Mouse (Mus musculus) small intestine, adult 2 months (tissue): ENCODE measurements around the gene Gm20605.

Source experiments
- CTCF ChIP-seq: fragments of 200-500 bp; IDR thresholded peaks from 2 replicates; pipeline ENCODE4 v1.5.1; 2012; ENCODE audit warnings: low read depth, mild to moderate bottlenecking, control low read depth, inconsistent platforms, low read length, moderate library complexity, mixed read lengths; ENCODE audit not compliant: insufficient replicate concordance, insufficient read length; ENCODE audit errors: extremely low read depth
- POLR2A ChIP-seq: fragments of 200-500 bp; IDR thresholded peaks from 2 replicates; pipeline ENCODE4 v1.6.1; 2012; ENCODE audit warnings: low read depth, mild to moderate bottlenecking, control low read depth, inconsistent platforms, low read length, moderate library complexity

DNA sequence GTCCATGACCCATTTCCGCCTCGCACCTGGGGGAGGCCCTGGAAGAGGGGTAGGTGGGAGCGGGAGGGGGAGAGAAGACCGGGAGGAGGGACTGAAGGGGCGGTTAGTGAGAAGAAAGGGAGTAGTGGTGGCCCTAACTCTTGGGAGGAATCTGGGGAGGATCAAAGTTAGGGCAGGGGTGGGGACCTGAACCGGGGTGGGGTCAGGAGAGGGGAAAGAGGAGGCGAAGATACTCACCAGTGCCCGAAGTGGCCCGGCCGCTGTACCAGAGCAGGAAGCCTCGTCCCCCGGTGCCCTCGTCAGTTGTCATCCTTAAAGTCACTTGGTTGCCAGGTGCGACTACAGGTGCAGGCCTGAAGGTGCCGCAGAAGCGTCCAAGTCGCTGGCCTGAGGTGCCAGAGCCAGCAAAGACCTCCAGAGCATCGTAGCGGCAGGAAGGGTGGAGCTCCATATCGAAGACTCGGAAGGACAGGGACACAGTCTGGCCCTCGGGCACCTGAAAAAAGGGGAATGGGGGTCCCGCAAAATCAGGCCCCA lies 20.3 kb upstream of the Gm20605 start:
- no peak for TF ChIP-seq POLR2A
- no peak for TF ChIP-seq CTCF
